Mouse (Mus musculus): ENCODE results near the gene Reep1.

- TF ChIP-seq CTCF (IDR thresholded peaks at IDR 0.05; ENCODE audit: borderline replicate concordance, insufficient read depth, low read length) (no peak), POLR2A (IDR thresholded peaks at IDR 0.05; ENCODE audit: low read depth, low read length) (no peak)
These were observed 49.9 kb downstream of the Reep1 start for GRCm38 (mm10) chr6:71757039-71757894.

All from embryonic fibroblast, embryonic 13.5 days (primary cell).